Mouse (Mus musculus) G1E (cell line): ENCODE data around the gene Col4a1.

Source experiments
- CTCF ChIP-seq: IDR thresholded peaks from 2 replicates; pipeline ENCODE4 v1.5.1; 2012; ENCODE audit warnings: low read depth, low read length, inconsistent platforms, mixed read lengths
- GATA2 ChIP-seq: IDR thresholded peaks from 2 replicates; pipeline ENCODE4 v1.6.1; 2012; ENCODE audit warnings: low read depth, low read length, inconsistent platforms, borderline replicate concordance

DNA sequence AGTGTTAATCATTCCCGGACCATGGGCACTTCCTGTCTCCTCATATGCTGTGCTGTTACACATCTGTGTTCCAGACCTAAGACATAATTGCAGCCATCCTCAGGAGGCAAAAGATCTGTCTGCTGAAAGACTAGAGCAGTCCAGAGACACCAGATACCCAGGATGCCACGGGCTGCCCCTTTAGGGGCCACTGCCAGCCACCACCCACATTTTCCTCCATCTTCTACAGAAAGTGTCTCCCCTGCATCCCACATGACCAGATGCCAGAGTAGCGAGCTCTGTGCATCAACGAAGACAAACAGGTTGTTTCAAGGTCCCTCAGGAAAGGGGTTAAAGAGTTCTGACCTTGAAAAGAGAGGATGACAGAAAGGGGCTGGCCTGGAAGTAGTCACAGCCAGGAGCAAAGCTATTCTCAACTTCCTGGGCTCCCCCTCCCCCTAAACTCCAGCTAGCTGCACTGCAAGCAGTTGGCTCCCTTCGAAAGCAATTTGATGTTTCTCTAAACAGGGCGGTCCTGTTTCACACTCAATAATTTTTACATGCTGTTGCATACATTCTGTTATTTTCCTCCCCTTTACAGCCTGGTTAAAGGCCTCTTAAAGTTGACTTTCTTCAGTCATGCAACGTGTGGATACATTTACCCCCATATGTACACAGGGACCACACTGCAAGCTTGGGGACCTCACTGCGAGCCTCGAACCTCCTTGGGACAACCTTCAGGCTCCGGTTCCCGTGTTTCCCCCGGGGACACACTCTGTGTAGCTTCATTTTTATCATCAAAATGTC is 13.9 kb downstream of the Col4a1 start:
- TF ChIP-seq CTCF: no peak
- TF ChIP-seq GATA2: no peak
